Mouse (Mus musculus): ENCODE results near the gene Hapln3. TPM values are rescaled to one million over a fixed set of nuclear protein-coding genes. Genes with fewer than 3 reads are reported as not detected.

The Hapln3 gene
- polyA plus RNA-seq, 1 experiment from 2014 or later = 2.9 TPM

Other genes starting within 250 kb of the Hapln3 start
- gene Aen, start 235.2 kb downstream of the Hapln3 start, polyA plus RNA-seq (2014; fragmentation: Nextera tagmentation; extraction: Ambion mirVana) = 34.2 and 37.4 TPM in 2 replicates
- gene Isg20, start 217.6 kb downstream of the Hapln3 start, polyA plus RNA-seq (2014; fragmentation: Nextera tagmentation; extraction: Ambion mirVana) = 1.4 and 3.2 TPM in 2 replicates
- gene Acan, start 77.5 kb downstream of the Hapln3 start, polyA plus RNA-seq (2014; fragmentation: Nextera tagmentation; extraction: Ambion mirVana) = 0.07 and 1.1 TPM in 2 replicates
- gene Mfge8, start 18.0 kb upstream of the Hapln3 start, polyA plus RNA-seq (2014; fragmentation: Nextera tagmentation; extraction: Ambion mirVana) = 196 and 214 TPM in 2 replicates
- gene Abhd2, start 142.2 kb upstream of the Hapln3 start, polyA plus RNA-seq (2014; fragmentation: Nextera tagmentation; extraction: Ambion mirVana) = 14.6 and 15.2 TPM in 2 replicates

Data from intestine, embryonic 14.5 days (tissue).